Mouse (Mus musculus) C2C12 (cell line): ENCODE data around the gene Samd14. TPM values are rescaled to one million over a fixed set of nuclear protein-coding genes. Genes with fewer than 3 reads are reported as not detected.

Experiments used
- H3K27me3 ChIP-seq: one replicate; pipeline ENCODE4 v1.6.1; 2011; ENCODE audit not compliant: control insufficient read depth, insufficient read depth, insufficient read length
- H3K36me3 ChIP-seq: one replicate; pipeline ENCODE4 v1.6.1; 2011; ENCODE audit not compliant: control insufficient read depth, insufficient read depth
- H3K4me3 ChIP-seq: one replicate; pipeline ENCODE4 v1.5.1; 2011; ENCODE audit warnings: mild to moderate bottlenecking, control low read depth; ENCODE audit not compliant: poor library complexity, insufficient read depth, severe bottlenecking
- H3K79me2 ChIP-seq: one replicate; pipeline ENCODE4 v1.6.1; 2011; ENCODE audit not compliant: control insufficient read depth, insufficient read depth
- H3K79me3 ChIP-seq: one replicate; pipeline ENCODE4 v1.6.1; 2011; ENCODE audit warnings: low read depth, control low read depth
- H3ac ChIP-seq: one replicate; pipeline ENCODE3; 2011; ENCODE audit warnings: low read depth; ENCODE audit not compliant: control insufficient read depth, insufficient read length
- CEBPB ChIP-seq: IDR thresholded peaks from one replicate; pipeline ENCODE4 v1.6.1; 2011; ENCODE audit warnings: low read depth, mild to moderate bottlenecking, control low read depth, moderate library complexity
- CTCF ChIP-seq: IDR thresholded peaks from one replicate; pipeline ENCODE4 v1.5.1; 2011; ENCODE audit not compliant: control insufficient read depth, insufficient read depth, insufficient read length
- FOSL1 ChIP-seq: IDR thresholded peaks from one replicate; pipeline ENCODE4 v1.8.0; 2011; ENCODE audit warnings: mild to moderate bottlenecking, low read length; ENCODE audit not compliant: poor library complexity, insufficient read depth, severe bottlenecking
- MAX ChIP-seq: IDR thresholded peaks from one replicate; pipeline ENCODE4 v1.6.1; 2011; ENCODE audit warnings: mild to moderate bottlenecking, control low read depth
- MYOD1 ChIP-seq: IDR thresholded peaks from one replicate; pipeline ENCODE4 v1.6.1; 2011; ENCODE audit warnings: low read depth; ENCODE audit not compliant: control insufficient read depth, insufficient read length
- MYOG ChIP-seq: IDR thresholded peaks from one replicate; pipeline ENCODE4 v1.6.1; 2011; ENCODE audit not compliant: control insufficient read depth, insufficient read length; ENCODE audit errors: extremely low read depth
- USF1 ChIP-seq: IDR thresholded peaks from one replicate; pipeline ENCODE4 v1.6.1; 2011; ENCODE audit warnings: low read depth, mild to moderate bottlenecking, control low read depth, moderate library complexity
- polyA plus RNA-seq: library from polyadenylated mRNA; unstranded; fragments of >200 nt; fragmentation: generic; extraction: Trizol; gene quantifications from one replicate; pipeline ENCODE4 v1.2.1, GENCODE M21; 2012; ENCODE audit warnings: missing spikeins

The Samd14 gene
- polyA plus RNA-seq, 1 experiment = 14.0 TPM

DNA sequence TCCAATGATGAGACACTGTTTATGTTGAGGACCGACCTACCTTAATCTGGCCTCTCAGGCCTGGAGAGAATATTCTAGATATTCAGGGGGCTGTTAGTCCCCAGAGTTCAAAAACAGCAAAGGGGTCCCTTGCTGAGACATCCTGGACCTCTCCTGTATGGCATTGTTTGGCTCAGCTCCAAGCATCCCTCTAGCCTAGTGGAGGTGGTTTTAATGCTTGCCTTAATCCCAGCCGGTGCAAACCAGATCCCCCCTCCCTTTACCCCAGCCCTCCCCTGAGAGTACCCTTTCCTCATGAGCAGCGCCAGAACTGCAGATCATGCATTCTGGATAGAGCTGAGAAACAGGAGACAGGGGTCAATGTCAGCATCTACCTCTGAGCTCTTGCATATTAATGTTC lies 2.8 kb downstream of the Samd14 start:
- no peak for TF ChIP-seq USF1
- no peak for TF ChIP-seq CTCF
- TF ChIP-seq MAX = no peak
- no peak for TF ChIP-seq FOSL1
- TF ChIP-seq MYOG = no peak
- TF ChIP-seq MYOD1 = no peak
- no peak for TF ChIP-seq CEBPB
- no peak overlapping the region for H3K4me3 ChIP-seq
- peaks cover 6% of the 10 kb centered on the region for H3K79me3 ChIP-seq
- no peak overlapping the region for H3ac ChIP-seq
- H3K27me3 ChIP-seq = no peaks in the 10 kb centered on the region
- H3K36me3 ChIP-seq = peaks cover 15% of the 10 kb centered on the region
- H3K79me2 ChIP-seq = peaks cover 21% of the 10 kb centered on the region

- TF ChIP-seq CTCF (no peak), MYOD1 (no peak), USF1 (no peak), MAX (no peak), FOSL1 (no peak), CEBPB (no peak), MYOG (no peak)
- no peaks in the 10 kb centered on the region for H3K27me3 ChIP-seq
- H3ac ChIP-seq = no peak overlapping the region
- H3K79me2 ChIP-seq = peaks cover 18% of the 10 kb centered on the region
- H3K79me3 ChIP-seq = peaks cover 6% of the 10 kb centered on the region
- no peak overlapping the region for H3K4me3 ChIP-seq
- H3K36me3 ChIP-seq = peaks cover 16% of the 10 kb centered on the region
Observed at GRCm38 (mm10) chr11:95015484-95015883, 5.8 kb downstream of the Samd14 start.

- peaks cover 32% of the 10 kb centered on the region for H3K36me3 ChIP-seq
Observed at GRCm38 (mm10) chr11:95022237-95022992, 12.7 kb downstream of the Samd14 start.

GRCm38 (mm10) chr11:95023481-95023880 lies 13.8 kb downstream of the Samd14 start:
- peaks cover 29% of the 10 kb centered on the region for H3K36me3 ChIP-seq
- TF ChIP-seq MAX (no peak), MYOD1 (no peak), CTCF (no peak), MYOG (no peak), FOSL1 (no peak), USF1 (no peak), CEBPB (no peak)
- H3K79me3 ChIP-seq = no peaks in the 10 kb centered on the region
- H3ac ChIP-seq = no peak overlapping the region
- no peak overlapping the region for H3K4me3 ChIP-seq
- H3K27me3 ChIP-seq = no peaks in the 10 kb centered on the region
- no peaks in the 10 kb centered on the region for H3K79me2 ChIP-seq

More at GRCm38 (mm10) chr11:95022237-95022992, 12.7 kb downstream of the Samd14 start:
- no peak for TF ChIP-seq MAX
- TF ChIP-seq CTCF = no peak
- no peak for TF ChIP-seq FOSL1
- H3K79me2 ChIP-seq = no peaks in the 10 kb centered on the region
- no peaks in the 10 kb centered on the region for H3K79me3 ChIP-seq
- no peaks in the 10 kb centered on the region for H3K27me3 ChIP-seq
- H3ac ChIP-seq = no peak overlapping the region
- H3K4me3 ChIP-seq = no peak overlapping the region

DNA sequence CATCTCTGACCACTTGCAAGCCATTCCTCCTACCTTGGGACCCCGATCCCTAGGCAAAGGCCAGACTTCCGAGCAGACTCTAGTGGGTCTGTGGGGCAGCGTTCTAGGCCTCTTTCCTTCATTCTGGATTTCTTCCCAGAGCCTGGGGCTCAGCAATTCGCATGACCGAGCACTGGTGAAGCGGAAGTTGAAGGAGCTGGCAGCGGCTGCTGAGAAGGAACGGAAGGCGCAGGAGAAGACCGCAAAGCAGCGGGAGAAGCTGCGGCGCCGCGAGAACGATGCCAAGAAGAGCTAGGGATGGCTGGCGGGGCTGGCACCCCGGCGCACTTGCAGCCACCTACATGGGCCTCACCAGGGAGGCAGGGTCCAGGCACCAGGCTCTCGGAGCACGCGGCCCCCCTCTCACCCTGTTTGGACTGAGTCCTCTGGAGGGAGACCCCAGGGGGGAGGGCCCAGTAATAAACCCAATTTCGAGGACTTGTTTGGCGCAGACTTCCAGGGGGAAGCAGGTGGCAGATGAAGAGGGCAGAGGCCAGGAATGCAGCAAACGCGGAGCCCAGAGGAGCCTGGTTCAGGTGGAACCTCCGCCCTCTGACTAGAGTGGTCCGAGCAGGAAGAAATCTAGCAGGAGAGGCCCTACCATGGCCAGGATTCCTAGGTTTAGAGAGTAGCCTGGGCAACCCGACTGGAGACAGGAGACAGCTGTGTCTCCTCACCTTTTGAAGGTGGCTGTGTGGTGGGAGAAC lies 14.9 kb downstream of the Samd14 start:
- Histone ChIP-seq H3K79me3 (no peaks in the 10 kb centered on the region), H3K4me3 (no peak overlapping the region), H3ac (no peak overlapping the region), H3K27me3 (no peaks in the 10 kb centered on the region), H3K36me3 (peaks cover 29% of the 10 kb centered on the region), H3K79me2 (no peaks in the 10 kb centered on the region)
- TF ChIP-seq CTCF = no peak
